Mouse (Mus musculus) left cerebral cortex, postnatal 14 days (tissue): Measurements from ENCODE around the gene Cnksr2. TPM values are rescaled to one million over a fixed set of nuclear protein-coding genes. Genes with fewer than 3 reads are reported as not detected.

Experiments
- total RNA-seq, 2 experiments: library from RNA; stranded (reverse); gene quantifications; 2 replicates each; pipeline ENCODE4 v1.2.3; 2021

Cnksr2 gene
- total RNA-seq, 2 experiments from 2014 or later, result 182 to 208 TPM

Other genes starting within 250 kb of the Cnksr2 start
- gene Klhl34, start 224.9 kb downstream of the Cnksr2 start, total RNA-seq, result not detected